Mouse (Mus musculus): ENCODE measurements around the gene Nanp.

DNA sequence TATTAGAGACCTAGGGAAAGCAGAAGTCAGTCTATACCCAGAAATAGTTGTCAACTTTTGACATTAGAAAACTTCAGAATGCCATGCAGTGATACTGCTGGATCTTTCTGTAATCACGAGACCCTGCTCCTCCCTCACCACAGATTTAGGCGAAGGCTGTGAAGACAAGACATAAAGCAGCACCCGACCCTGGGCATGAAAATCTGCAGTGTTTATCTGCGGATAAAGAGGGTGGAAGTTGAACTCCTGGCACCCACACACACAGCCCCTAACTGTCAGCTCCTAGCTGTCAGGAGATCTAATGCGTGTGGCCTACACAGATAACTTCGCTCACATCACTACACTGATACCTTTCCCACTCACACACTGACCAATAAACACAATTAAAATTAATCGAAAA, 57.7 kb downstream of the Nanp start:
- no peak for TF ChIP-seq ETS1 (conservative IDR thresholded peaks at IDR 0.05; ENCODE audit: low read depth, low read length)
- no peak for TF ChIP-seq POLR2A (IDR thresholded peaks at IDR 0.05; ENCODE audit: low read depth, low read length)
- TF ChIP-seq USF1 (IDR thresholded peaks at IDR 0.05; ENCODE audit: low read depth, low read length), result no peak
- TF ChIP-seq PAX5 (IDR thresholded peaks at IDR 0.05; ENCODE audit: low read length), result no peak
- TF ChIP-seq ZKSCAN1 (IDR thresholded peaks at IDR 0.05; ENCODE audit: borderline replicate concordance, low read depth, low read length), result no peak

Measured in CH12.LX (cell line).